Mouse (Mus musculus) kidney, embryonic 15.5 days (tissue): ENCODE measurements around the gene Cdkal1. TPM values are rescaled to one million over a fixed set of nuclear protein-coding genes. Genes with fewer than 3 reads are reported as not detected.

Experiments
- ATAC-seq: fragments of 200-750 bp; cut with Nextera tagmentation; replicated peaks from 2 replicates; pipeline ENCODE4 v1.8.0; 2017; ENCODE audit warnings: moderate TSS enrichment; ENCODE audit not compliant: low FRiP score
- H3K27ac ChIP-seq: fragments of 300-500 bp; sonication (generic); 2 replicates; pipeline ENCODE4 v1.5.1; 2015; ENCODE audit warnings: mild to moderate bottlenecking, inconsistent platforms
- H3K27me3 ChIP-seq: fragments of 300-500 bp; sonication (generic); 2 replicates; pipeline ENCODE4 v1.6.1; 2015; ENCODE audit warnings: inconsistent platforms
- H3K36me3 ChIP-seq: fragments of 300-500 bp; sonication (generic); 2 replicates; pipeline ENCODE4 v1.6.1; 2015; ENCODE audit warnings: inconsistent platforms
- H3K4me1 ChIP-seq: fragments of 300-500 bp; sonication (generic); 2 replicates; pipeline ENCODE4 v1.6.1; 2015; ENCODE audit warnings: inconsistent platforms
- H3K4me2 ChIP-seq: fragments of 300-500 bp; sonication (generic); 2 replicates; pipeline ENCODE4 v1.6.1; 2015; ENCODE audit warnings: moderate library complexity, mild to moderate bottlenecking, inconsistent platforms
- H3K4me3 ChIP-seq: fragments of 300-500 bp; sonication (generic); replicated peaks from 2 replicates; pipeline ENCODE4 v1.5.1; 2015; ENCODE audit warnings: mild to moderate bottlenecking, inconsistent platforms
- H3K9ac ChIP-seq: fragments of 300-500 bp; sonication (generic); 2 replicates; pipeline ENCODE4 v1.6.1; 2015; ENCODE audit warnings: mild to moderate bottlenecking, inconsistent platforms
- H3K9me3 ChIP-seq: fragments of 300-500 bp; sonication (generic); replicated peaks from 2 replicates; pipeline ENCODE4 v1.6.1; 2016; ENCODE audit warnings: inconsistent platforms
- WGBS: fragments of 180-500 bp; shearing (Covaris S2); methylation state at CpG from one replicate; pipeline ENCODE4 v1.1.7; 2015; ENCODE audit warnings: mixed read lengths; 5-methylcytosine and 5-hydroxymethylcytosine counted together
- polyA plus RNA-seq: library from polyadenylated mRNA; unstranded; fragments of >200 nt; fragmentation: Nextera tagmentation; extraction: Ambion mirVana; gene quantifications from 2 replicates; pipeline ENCODE4 v1.2.1, GENCODE M21; 2015

Cdkal1 gene
- polyA plus RNA-seq, 1 experiment from 2014 or later = 33.5 TPM

DNA sequence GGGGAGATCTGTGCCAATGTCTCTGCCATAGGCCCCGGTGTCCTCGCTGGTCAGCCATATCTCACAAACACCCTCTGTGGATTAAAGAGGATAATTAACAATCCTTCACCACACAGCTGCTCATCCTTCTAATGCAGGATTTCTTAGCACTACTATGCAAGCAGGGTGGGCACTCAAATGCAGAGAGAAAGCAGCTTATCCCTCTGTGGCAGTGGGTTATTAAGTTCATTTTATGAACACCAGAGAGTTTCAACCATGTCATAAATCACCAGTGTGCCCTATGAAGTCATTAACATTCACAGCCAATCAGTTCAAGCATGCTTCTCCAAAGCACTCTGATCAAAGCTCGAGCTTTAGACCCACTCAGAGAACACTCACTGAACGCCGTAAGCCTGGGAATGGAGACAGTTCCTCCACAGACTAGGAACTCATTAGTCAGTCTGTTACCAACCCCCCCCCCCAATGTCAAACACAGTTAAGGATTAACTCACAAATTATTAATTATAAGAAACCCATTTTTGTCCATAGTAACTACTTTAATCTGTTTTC, 303.1 kb downstream of the Cdkal1 start:
- H3K9me3 ChIP-seq = no peaks in the 10 kb centered on the region
- no peak for ATAC-seq
- WGBS = 64% methylated on average over 5 of the region's 5 CpGs

GRCm38 (mm10) chr13:29550886-29551285, 304.6 kb downstream of the Cdkal1 start:
- 58% methylated on average over 1 of the region's 1 CpGs for WGBS
- H3K27ac ChIP-seq = no peak overlapping the region
- H3K27me3 ChIP-seq = no peaks in the 10 kb centered on the region
- no peak overlapping the region for H3K4me3 ChIP-seq
- H3K4me1 ChIP-seq = 0 out of 2 replicates have a peak, but pooled peaks cover 5% of the 10 kb centered on the region
- H3K36me3 ChIP-seq = no peaks in the 10 kb centered on the region
- no peak overlapping the region for H3K9ac ChIP-seq
- H3K4me2 ChIP-seq = no peak overlapping the region
- no peak for ATAC-seq
- no peaks in the 10 kb centered on the region for H3K9me3 ChIP-seq

More for the DNA sequence above, 303.1 kb downstream of the Cdkal1 start:
- Histone ChIP-seq H3K36me3 (no peaks in the 10 kb centered on the region), H3K27me3 (no peaks in the 10 kb centered on the region), H3K9ac (no peak overlapping the region), H3K27ac (no peak overlapping the region), H3K4me1 (0 out of 2 replicates have a peak, but pooled peaks cover 5% of the 10 kb centered on the region), H3K4me2 (no peak overlapping the region), H3K4me3 (no peak overlapping the region)

DNA sequence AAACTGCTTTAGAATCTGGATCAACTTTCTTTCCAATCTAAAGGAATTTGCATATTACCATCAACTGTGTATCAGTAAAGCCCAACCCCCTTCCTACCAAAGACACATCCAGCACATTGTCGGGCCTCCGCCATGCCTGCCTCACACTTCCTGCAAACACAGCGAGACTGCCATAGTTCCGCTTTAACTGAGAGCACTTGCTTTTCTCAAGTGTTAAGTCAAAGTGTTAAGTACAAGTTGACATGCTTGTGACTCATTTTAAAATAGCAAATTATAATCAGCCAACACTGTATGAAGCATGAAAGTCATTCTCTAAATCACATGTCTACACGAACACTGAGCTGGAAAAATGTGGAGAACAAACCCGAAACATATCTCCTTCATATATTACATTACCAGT, 305.3 kb downstream of the Cdkal1 start:
- H3K36me3 ChIP-seq = no peaks in the 10 kb centered on the region
- H3K27me3 ChIP-seq = no peaks in the 10 kb centered on the region
- no peak overlapping the region for H3K4me2 ChIP-seq
- H3K9me3 ChIP-seq = no peaks in the 10 kb centered on the region
- H3K4me1 ChIP-seq = 0 out of 2 replicates have a peak, but pooled peaks cover under 1% of the 10 kb centered on the region
- no peak for ATAC-seq
- 88% methylated on average over 6 of the region's 6 CpGs for WGBS
- H3K9ac ChIP-seq = no peak overlapping the region
- H3K4me3 ChIP-seq = no peak overlapping the region
- no peak overlapping the region for H3K27ac ChIP-seq

GRCm38 (mm10) chr13:29549761-29550160, 305.7 kb downstream of the Cdkal1 start:
- Histone ChIP-seq H3K27ac (no peak overlapping the region), H3K27me3 (no peaks in the 10 kb centered on the region), H3K36me3 (no peaks in the 10 kb centered on the region), H3K4me2 (no peak overlapping the region), H3K9me3 (no peaks in the 10 kb centered on the region), H3K4me3 (no peak overlapping the region), H3K4me1 (no peaks in the 10 kb centered on the region), H3K9ac (no peak overlapping the region)
- 49% methylated on average over 2 of the region's 2 CpGs for WGBS
- no peak for ATAC-seq

GRCm38 (mm10) chr13:29537906-29538305, 317.6 kb downstream of the Cdkal1 start:
- 62% methylated on average over 1 of the region's 1 CpGs for WGBS
- no peak overlapping the region for H3K4me2 ChIP-seq

GRCm38 (mm10) chr13:29533586-29533985, 321.9 kb downstream of the Cdkal1 start:
- 73% methylated on average over 5 of the region's 5 CpGs for WGBS
- H3K4me3 ChIP-seq = no peak overlapping the region

More at GRCm38 (mm10) chr13:29537906-29538305, 317.6 kb downstream of the Cdkal1 start:
- Histone ChIP-seq H3K4me3 (no peak overlapping the region), H3K27ac (no peak overlapping the region), H3K36me3 (no peaks in the 10 kb centered on the region), H3K27me3 (no peaks in the 10 kb centered on the region), H3K4me1 (no peaks in the 10 kb centered on the region), H3K9ac (no peak overlapping the region), H3K9me3 (no peaks in the 10 kb centered on the region)
- ATAC-seq = no peak

DNA sequence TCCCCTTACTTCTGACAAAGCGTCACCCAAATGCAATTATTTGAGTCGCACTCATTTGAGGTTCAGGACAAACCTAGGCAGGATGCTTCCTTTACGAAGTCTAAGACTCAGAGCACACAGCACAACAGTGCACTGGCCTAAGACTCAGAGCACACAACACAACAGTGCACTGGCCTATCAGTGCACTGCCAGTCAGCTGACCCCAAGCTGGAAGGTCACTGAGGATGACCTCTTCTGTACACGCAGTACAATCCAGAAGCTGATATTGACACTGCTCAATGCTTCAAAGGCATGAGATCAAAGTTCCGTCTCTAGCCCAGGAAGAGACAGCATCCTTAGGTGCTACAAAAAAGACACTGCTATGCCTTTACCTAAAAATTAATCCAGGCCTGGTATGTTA, 327.1 kb downstream of the Cdkal1 start:
- Histone ChIP-seq H3K4me1 (no peaks in the 10 kb centered on the region), H3K36me3 (no peaks in the 10 kb centered on the region), H3K4me2 (no peak overlapping the region), H3K27me3 (no peaks in the 10 kb centered on the region), H3K9ac (no peak overlapping the region), H3K27ac (no peak overlapping the region), H3K4me3 (no peak overlapping the region), H3K9me3 (no peaks in the 10 kb centered on the region)
- WGBS = 84% methylated on average over 5 of the region's 5 CpGs
- no peak for ATAC-seq

More at GRCm38 (mm10) chr13:29533586-29533985, 321.9 kb downstream of the Cdkal1 start:
- Histone ChIP-seq H3K9me3 (no peaks in the 10 kb centered on the region), H3K27me3 (no peaks in the 10 kb centered on the region), H3K4me2 (no peak overlapping the region), H3K27ac (no peak overlapping the region), H3K9ac (no peak overlapping the region), H3K4me1 (no peaks in the 10 kb centered on the region), H3K36me3 (no peaks in the 10 kb centered on the region)
- ATAC-seq = no peak

GRCm38 (mm10) chr13:29521321-29521720, 334.2 kb downstream of the Cdkal1 start:
- Histone ChIP-seq H3K9ac (no peak overlapping the region), H3K27me3 (no peaks in the 10 kb centered on the region), H3K36me3 (no peaks in the 10 kb centered on the region), H3K27ac (no peak overlapping the region), H3K4me3 (no peak overlapping the region), H3K9me3 (no peaks in the 10 kb centered on the region), H3K4me2 (no peak overlapping the region), H3K4me1 (no peaks in the 10 kb centered on the region)
- 80% methylated on average over 4 of the region's 4 CpGs for WGBS
- ATAC-seq = no peak

- no peak overlapping the region for H3K4me3 ChIP-seq
- 80% methylated on average over 1 of the region's 1 CpGs for WGBS
- no peaks in the 10 kb centered on the region for H3K4me1 ChIP-seq
- H3K36me3 ChIP-seq = no peaks in the 10 kb centered on the region
- no peaks in the 10 kb centered on the region for H3K27me3 ChIP-seq
- no peak overlapping the region for H3K9ac ChIP-seq
- H3K9me3 ChIP-seq = no peaks in the 10 kb centered on the region
- H3K4me2 ChIP-seq = no peak overlapping the region
- no peak overlapping the region for H3K27ac ChIP-seq
- ATAC-seq = no peak
These were observed 341.4 kb downstream of the Cdkal1 start for GRCm38 (mm10) chr13:29514071-29514470.

- Histone ChIP-seq H3K4me3 (no peak overlapping the region), H3K4me2 (no peak overlapping the region), H3K4me1 (peaks cover 9% of the 10 kb centered on the region), H3K36me3 (no peaks in the 10 kb centered on the region), H3K27me3 (no peaks in the 10 kb centered on the region), H3K9ac (no peak overlapping the region), H3K9me3 (no peaks in the 10 kb centered on the region), H3K27ac (no peak overlapping the region)
- no peak for ATAC-seq
- WGBS = 64% methylated on average over 4 of the region's 4 CpGs
These were observed 350.5 kb downstream of the Cdkal1 start for GRCm38 (mm10) chr13:29504861-29505568.

GRCm38 (mm10) chr13:29503147-29504044, 352.1 kb downstream of the Cdkal1 start:
- Histone ChIP-seq H3K36me3 (no peaks in the 10 kb centered on the region), H3K4me3 (no peak overlapping the region), H3K27me3 (no peaks in the 10 kb centered on the region), H3K4me2 (no peak overlapping the region), H3K4me1 (peaks cover 9% of the 10 kb centered on the region), H3K9me3 (no peaks in the 10 kb centered on the region), H3K9ac (no peak overlapping the region), H3K27ac (no peak overlapping the region)
- no peak for ATAC-seq
- 56% methylated on average over 6 of the region's 6 CpGs for WGBS
